Mouse (Mus musculus): ENCODE data around the gene Gnmt.

Gnmt gene

GRCm38 (mm10) chr17:46742986-46743385 is 14.0 kb upstream of the Gnmt start:
- in situ Hi-C loops (cut with MseI, MboI), result no loop called here

- in situ Hi-C loops (cut with MseI, MboI), result no loop called here
Measured at GRCm38 (mm10) chr17:46741305-46741704, 12.3 kb upstream of the Gnmt start.

GRCm38 (mm10) chr17:46736160-46736559 is 7.2 kb upstream of the Gnmt start:
- in situ Hi-C loops (cut with MseI, MboI), result no loop called here

GRCm38 (mm10) chr17:46735287-46735686 is 6.3 kb upstream of the Gnmt start:
- in situ Hi-C loops (cut with MseI, MboI), result no loop called here

GRCm38 (mm10) chr17:46734055-46734454 is 5.1 kb upstream of the Gnmt start:
- in situ Hi-C loops (cut with MseI, MboI), result no loop called here

- in situ Hi-C loops (cut with MseI, MboI), result no loop called here
Measured at GRCm38 (mm10) chr17:46728496-46728895, 472 bp downstream of the Gnmt start.

- in situ Hi-C loops (cut with MseI, MboI), result no loop called here
Measured at GRCm38 (mm10) chr17:46728021-46728420, 947 bp downstream of the Gnmt start.

GRCm38 (mm10) chr17:46727271-46727670 is 1.7 kb downstream of the Gnmt start:
- in situ Hi-C loops (cut with MseI, MboI), result no loop called here

- in situ Hi-C loops (cut with MseI, MboI), result no loop called here
Measured at GRCm38 (mm10) chr17:46725731-46726645, 3.0 kb downstream of the Gnmt start.

- in situ Hi-C loops (cut with MseI, MboI), result no loop called here
Measured at GRCm38 (mm10) chr17:46725273-46725672, 3.7 kb downstream of the Gnmt start.

- in situ Hi-C loops (cut with MseI, MboI), result no loop called here
Measured at GRCm38 (mm10) chr17:46724477-46725084, 4.4 kb downstream of the Gnmt start.

GRCm38 (mm10) chr17:46721077-46721476 is 7.9 kb downstream of the Gnmt start:
- in situ Hi-C loops (cut with MseI, MboI), result no loop called here

- in situ Hi-C loops (cut with MseI, MboI), result no loop called here
Measured at GRCm38 (mm10) chr17:46714756-46715481, 14.0 kb downstream of the Gnmt start.

GRCm38 (mm10) chr17:46713849-46714248 is 15.1 kb downstream of the Gnmt start:
- in situ Hi-C loops (cut with MseI, MboI), result no loop called here

- in situ Hi-C loops (cut with MseI, MboI), result no loop called here
Measured at GRCm38 (mm10) chr17:46712442-46712841, 16.5 kb downstream of the Gnmt start.

GRCm38 (mm10) chr17:46711612-46712271 is 17.2 kb downstream of the Gnmt start:
- in situ Hi-C loops (cut with MseI, MboI), result no loop called here

- in situ Hi-C loops (cut with MseI, MboI), result no loop called here
Measured at GRCm38 (mm10) chr17:46710959-46711597, 17.9 kb downstream of the Gnmt start, which contains the start of gene Pex6. Gene Pex6 (plus strand): TSS chr17:46711463.

GRCm38 (mm10) chr17:46706375-46707089 is 22.4 kb downstream of the Gnmt start:
- in situ Hi-C loops (cut with MseI, MboI), result no loop called here

- in situ Hi-C loops (cut with MseI, MboI), result no loop called here
Measured at GRCm38 (mm10) chr17:46704887-46705835, 23.8 kb downstream of the Gnmt start, which contains the start of gene Ppp2r5d. Gene Ppp2r5d (minus strand): TSS chr17:46705111.
